30 mouse cellular contexts compared by ENCODE assay signal in genomic region chr9:53764697-53765096, GRCm38 (mm10). TPM values are rescaled to one million over a fixed set of nuclear protein-coding genes. Genes with fewer than 3 reads are reported as not detected.
DNase-seq lines count a peak whose midpoint lies in the region; ATAC-seq lines count a peak whose summit lies in the region.
"Had no signal": no experiment of that assay in that cellular context is flagged by ENCODE, and none has a peak within 500 bp of the region (broad histone marks: within the 10 kb centered on the region; RNA-seq: fewer than 3 reads in every experiment).

No protein-coding gene starts in this region.

- H3K36me3 ChIP-seq in forebrain, embryonic 13.5 days (ENCODE audit: poor library complexity, severe bottlenecking) = no peaks in the 10 kb centered on the region
- H3K36me3 ChIP-seq: embryonic facial prominence, embryonic 10.5 days; embryonic facial prominence, embryonic 13.5 days; forebrain, embryonic 12.5 days; heart, embryonic 10.5 days; heart, embryonic 13.5 days; hindbrain, embryonic 12.5 days; hindbrain, embryonic 15.5 days; intestine, embryonic 15.5 days had no signal

- H3K4me2 ChIP-seq in forebrain, embryonic 13.5 days = no peak overlapping the region
- H3K4me2 ChIP-seq: embryonic facial prominence, embryonic 13.5 days; forebrain, embryonic 12.5 days; heart, embryonic 13.5 days; hindbrain, embryonic 12.5 days; hindbrain, embryonic 15.5 days; intestine, embryonic 15.5 days had no signal

- DNase-seq in heart, adult 11 months = peak; percentile 80
- no peak for DNase-seq in heart, adult 9 months (ENCODE audit: low spot score in 2 of 2)
- DNase-seq in layer of hippocampus, adult 18-20 months (ENCODE audit: low spot score in 2 of 2) = no peak
- no peak for DNase-seq in lung, postnatal 25 days (ENCODE audit: low spot score)
- DNase-seq in urinary bladder, postnatal 10 days (ENCODE audit: low spot score) = no peak
- DNase-seq: adrenal gland, postnatal 10 days; adrenal gland, postnatal 36 days; cerebellum, adult 18-20 months; cerebellum, adult 9-10 months; cerebellum, postnatal 14 days; embryo, embryonic 11 days; gastrocnemius, postnatal 10 days; gastrocnemius, postnatal 36 days; heart, adult 18-20 months; heart, postnatal 14 days; heart, postnatal 4 days had no signal

- H3K27ac ChIP-seq in forebrain, embryonic 13.5 days = no peak overlapping the region
- H3K27ac ChIP-seq: embryonic facial prominence, embryonic 10.5 days; embryonic facial prominence, embryonic 13.5 days; forebrain, embryonic 12.5 days; heart, embryonic 10.5 days; heart, embryonic 13.5 days; hindbrain, embryonic 12.5 days; hindbrain, embryonic 15.5 days; intestine, embryonic 15.5 days had no signal

- H3K9me3 ChIP-seq in forebrain, embryonic 13.5 days (replicated peaks) = no peaks in the 10 kb centered on the region
- H3K9me3 ChIP-seq: embryonic facial prominence, embryonic 10.5 days; embryonic facial prominence, embryonic 13.5 days; forebrain, embryonic 12.5 days; hindbrain, embryonic 12.5 days; hindbrain, embryonic 15.5 days; intestine, embryonic 15.5 days had no signal

- no peaks in the 10 kb centered on the region for H3K27me3 ChIP-seq in forebrain, embryonic 13.5 days
- H3K27me3 ChIP-seq: embryonic facial prominence, embryonic 13.5 days; hindbrain, embryonic 12.5 days; hindbrain, embryonic 15.5 days; intestine, embryonic 15.5 days had no signal

- ATAC-seq in common myeloid progenitor, adult 5-6 weeks (replicated peaks; ENCODE audit: low read depth, poor library complexity, severe bottlenecking) = peak; percentile 96
- ATAC-seq in megakaryocyte, adult 5-6 weeks (ENCODE audit: poor library complexity, severe bottlenecking) = peak; percentile 77
- no peak for ATAC-seq in forebrain, embryonic 13.5 days
- ATAC-seq: forebrain, embryonic 16.5 days; intestine, embryonic 15.5 days had no signal

- H3K9ac ChIP-seq in forebrain, embryonic 13.5 days = no peak overlapping the region
- H3K9ac ChIP-seq: embryonic facial prominence, embryonic 13.5 days; forebrain, embryonic 12.5 days; heart, embryonic 13.5 days; hindbrain, embryonic 12.5 days; hindbrain, embryonic 15.5 days; intestine, embryonic 15.5 days had no signal

- no peaks in the 10 kb centered on the region for H3K4me1 ChIP-seq in forebrain, embryonic 13.5 days
- H3K4me1 ChIP-seq: embryonic facial prominence, embryonic 10.5 days; embryonic facial prominence, embryonic 13.5 days; forebrain, embryonic 12.5 days; heart, embryonic 10.5 days; heart, embryonic 13.5 days; hindbrain, embryonic 12.5 days; hindbrain, embryonic 15.5 days; intestine, embryonic 15.5 days had no signal

- 87% methylated on average over 8 of the region's 8 CpGs for WGBS in forebrain, embryonic 13.5 days

- H3K4me3 ChIP-seq in forebrain, embryonic 13.5 days = no peak overlapping the region
- H3K4me3 ChIP-seq: embryonic facial prominence, embryonic 10.5 days; embryonic facial prominence, embryonic 13.5 days; erythroblast, embryonic 14.5 days; forebrain, embryonic 12.5 days; heart, embryonic 10.5 days; heart, embryonic 13.5 days; hindbrain, embryonic 12.5 days; hindbrain, embryonic 15.5 days; intestine, embryonic 15.5 days had no signal

RNA-seq across cellular contexts. Expression of gene Slc35f2, which starts 6.6 kb away (rescaled TPM):
- 10.6 and 12.5 TPM in 2 replicates for total RNA-seq in common myeloid progenitor, adult 5-6 weeks (2017)
- 0.11 and 0.25 TPM in 2 replicates for total RNA-seq in megakaryocyte, adult 5-6 weeks (2015)
- 0.07 and 0.28 TPM in 2 replicates for total RNA-seq in megakaryocyte, adult 5-6 weeks (2017)
- 5.4 and 6.1 TPM in 2 replicates for polyA plus RNA-seq in forebrain, embryonic 13.5 days (2015; fragmentation: Nextera tagmentation; extraction: Ambion mirVana)
- total RNA-seq in layer of hippocampus, adult 18-20 months (2021) = 1 to 10 TPM; 5.0 TPM
- total RNA-seq: gastrocnemius, adult 18-20 months; gastrocnemius, postnatal 36 days had no signal
- polyA plus RNA-seq: erythroblast, embryonic 14.5 days had no signal

RNA-seq across cellular contexts. Expression of gene Rab39, which starts 58.7 kb away (rescaled TPM):
- total RNA-seq in common myeloid progenitor, adult 5-6 weeks (2017) = 0.55 TPM in 1 of 2 replicates, not detected in the other
- total RNA-seq in megakaryocyte, adult 5-6 weeks (2015) = 2.3 and 5.2 TPM in 2 replicates
- 3.6 and 3.7 TPM in 2 replicates for total RNA-seq in megakaryocyte, adult 5-6 weeks (2017)
- polyA plus RNA-seq in forebrain, embryonic 13.5 days (2015; fragmentation: Nextera tagmentation; extraction: Ambion mirVana) = 3.1 and 4.2 TPM in 2 replicates
- 1 to 10 TPM; 2.1 to 2.7 TPM for total RNA-seq in layer of hippocampus, adult 18-20 months (2021)
- total RNA-seq: gastrocnemius, adult 18-20 months; gastrocnemius, postnatal 36 days had no signal
- polyA plus RNA-seq: erythroblast, embryonic 14.5 days had no signal
